Mouse (Mus musculus): Measurements from ENCODE around the gene Srpk2. TPM values are rescaled to one million over a fixed set of nuclear protein-coding genes. Genes with fewer than 3 reads are reported as not detected.

Srpk2 gene
- 131 and 146 TPM in 2 replicates for polyA plus RNA-seq (2015; fragmentation: Nextera tagmentation; extraction: Ambion mirVana)

GRCm38 (mm10) chr5:23684517-23684916 lies at the start of gene Srpk2:
Gene Srpk2, minus strand, starts transcription at chr5:23684617.

Other genes with a start within 250 kb of the Srpk2 start
- 12.4 and 13.2 TPM in 2 replicates for gene Pus7, start 99.1 kb upstream of the Srpk2 start, polyA plus RNA-seq (2015; fragmentation: Nextera tagmentation; extraction: Ambion mirVana)
- gene Rint1, start 103.1 kb upstream of the Srpk2 start, polyA plus RNA-seq (2015; fragmentation: Nextera tagmentation; extraction: Ambion mirVana), result 27.0 and 29.0 TPM in 2 replicates
- gene Tomm7, start 159.5 kb upstream of the Srpk2 start, polyA plus RNA-seq (2015; fragmentation: Nextera tagmentation; extraction: Ambion mirVana), result 92.1 and 108 TPM in 2 replicates

All from neural tube, postnatal 0 days (tissue).